Mouse (Mus musculus) embryonic facial prominence, embryonic 12.5 days (tissue): Measurements from ENCODE around the gene Ddx59. TPM values are rescaled to one million over a fixed set of nuclear protein-coding genes. Genes with fewer than 3 reads are reported as not detected.
A peak's percentile ranks its signal among the peaks of the same experiment; 100 is the strongest.

Source experiments
- ATAC-seq: fragments of 200-750 bp; cut with Nextera tagmentation; 2 replicates; pipeline ENCODE4 v1.8.0; 2017; ENCODE audit not compliant: insufficient number of reproducible peaks, insufficient read depth, low FRiP score, low TSS enrichment
- H3K27ac ChIP-seq: fragments of 300-500 bp; sonication (generic); 2 replicates; pipeline ENCODE4 v1.5.1; 2016; ENCODE audit warnings: mild to moderate bottlenecking
- H3K27me3 ChIP-seq: fragments of 300-500 bp; sonication (generic); 2 replicates; pipeline ENCODE4 v1.6.1; 2016; ENCODE audit warnings: mild to moderate bottlenecking, moderate library complexity
- H3K36me3 ChIP-seq: fragments of 300-500 bp; sonication (generic); 2 replicates; pipeline ENCODE4 v1.6.1; 2016; ENCODE audit warnings: mild to moderate bottlenecking
- H3K4me1 ChIP-seq: fragments of 300-500 bp; sonication (generic); 2 replicates; pipeline ENCODE4 v1.6.1; 2016
- H3K4me2 ChIP-seq: fragments of 300-500 bp; sonication (generic); replicated peaks from 2 replicates; pipeline ENCODE4 v1.6.1; 2016; ENCODE audit warnings: mild to moderate bottlenecking, moderate library complexity
- H3K4me3 ChIP-seq: fragments of 300-500 bp; sonication (generic); 2 replicates; pipeline ENCODE4 v1.5.1; 2016; ENCODE audit warnings: mild to moderate bottlenecking
- H3K9ac ChIP-seq: fragments of 300-500 bp; sonication (generic); 2 replicates; pipeline ENCODE4 v1.6.1; 2016; ENCODE audit warnings: mild to moderate bottlenecking, moderate library complexity
- H3K9me3 ChIP-seq: fragments of 300-500 bp; sonication (generic); 2 replicates; pipeline ENCODE4 v1.6.1; 2016; ENCODE audit warnings: mild to moderate bottlenecking, moderate library complexity
- WGBS: fragments of 180-500 bp; shearing (Covaris S2); methylation state at CpG from one replicate; pipeline ENCODE4 v1.1.7; 2016; 5-methylcytosine and 5-hydroxymethylcytosine counted together
- polyA plus RNA-seq: library from polyadenylated mRNA; unstranded; fragments of >200 nt; fragmentation: Nextera tagmentation; extraction: Ambion mirVana; gene quantifications from 2 replicates; pipeline ENCODE4 v1.2.1, GENCODE M21; 2016

The Ddx59 gene
- polyA plus RNA-seq, 1 experiment from 2014 or later: 20.9 TPM

GRCm38 (mm10) chr1:136450206-136450605 lies 35.1 kb downstream of the Ddx59 start:
- no peak overlapping the region for H3K4me3 ChIP-seq
- no peaks in the 10 kb centered on the region for H3K4me1 ChIP-seq
- no peak overlapping the region for H3K27ac ChIP-seq
- H3K36me3 ChIP-seq: no peaks in the 10 kb centered on the region
- WGBS: 74% methylated on average over 5 of the region's 5 CpGs
- H3K27me3 ChIP-seq: 0 out of 2 replicates have a peak, but pooled peaks cover 5% of the 10 kb centered on the region
- no peak overlapping the region for H3K9ac ChIP-seq
- no peaks in the 10 kb centered on the region for H3K9me3 ChIP-seq
- H3K4me2 ChIP-seq: no peak overlapping the region
- no peak for ATAC-seq

GRCm38 (mm10) chr1:136452421-136452820 lies 37.4 kb downstream of the Ddx59 start:
- ATAC-seq: no peak
- Histone ChIP-seq H3K9me3 (no peaks in the 10 kb centered on the region), H3K4me1 (no peaks in the 10 kb centered on the region), H3K27ac (no peak overlapping the region), H3K27me3 (0 out of 2 replicates have a peak, but pooled peaks cover 5% of the 10 kb centered on the region), H3K4me2 (no peak overlapping the region), H3K36me3 (no peaks in the 10 kb centered on the region), H3K9ac (no peak overlapping the region), H3K4me3 (no peak overlapping the region)
- WGBS: 80% methylated on average over 5 of the region's 5 CpGs

- WGBS: 58% methylated on average over 17 of the region's 17 CpGs
- H3K4me2 ChIP-seq: no peak overlapping the region
These were observed 40.9 kb downstream of the Ddx59 start for GRCm38 (mm10) chr1:136455756-136456585.

GRCm38 (mm10) chr1:136456741-136457140 lies 41.7 kb downstream of the Ddx59 start:
- H3K4me3 ChIP-seq: no peak overlapping the region
- no peaks in the 10 kb centered on the region for H3K36me3 ChIP-seq
- no peaks in the 10 kb centered on the region for H3K9me3 ChIP-seq
- no peak overlapping the region for H3K9ac ChIP-seq
- no peak for ATAC-seq
- 82% methylated on average over 6 of the region's 6 CpGs for WGBS
- 0 out of 2 replicates have a peak, but pooled peaks cover 5% of the 10 kb centered on the region for H3K27me3 ChIP-seq
- H3K4me1 ChIP-seq: no peaks in the 10 kb centered on the region
- H3K27ac ChIP-seq: no peak overlapping the region
- no peak overlapping the region for H3K4me2 ChIP-seq

More at GRCm38 (mm10) chr1:136455756-136456585, 40.9 kb downstream of the Ddx59 start:
- no peak overlapping the region for H3K4me3 ChIP-seq
- no peak overlapping the region for H3K9ac ChIP-seq
- no peaks in the 10 kb centered on the region for H3K36me3 ChIP-seq
- H3K27ac ChIP-seq: no peak overlapping the region
- no peaks in the 10 kb centered on the region for H3K4me1 ChIP-seq
- no peak for ATAC-seq
- H3K27me3 ChIP-seq: 0 out of 2 replicates have a peak, but pooled peaks cover 5% of the 10 kb centered on the region
- H3K9me3 ChIP-seq: no peaks in the 10 kb centered on the region

GRCm38 (mm10) chr1:136457403-136457802 lies 42.3 kb downstream of the Ddx59 start:
- ATAC-seq: no peak
- H3K27me3 ChIP-seq: 0 out of 2 replicates have a peak, but pooled peaks cover 5% of the 10 kb centered on the region
- no peak overlapping the region for H3K4me3 ChIP-seq
- WGBS: 77% methylated on average over 4 of the region's 4 CpGs
- H3K9ac ChIP-seq: no peak overlapping the region
- H3K4me1 ChIP-seq: no peaks in the 10 kb centered on the region
- H3K9me3 ChIP-seq: no peaks in the 10 kb centered on the region
- H3K27ac ChIP-seq: no peak overlapping the region
- no peaks in the 10 kb centered on the region for H3K36me3 ChIP-seq
- no peak overlapping the region for H3K4me2 ChIP-seq

GRCm38 (mm10) chr1:136458691-136459245 lies 43.7 kb downstream of the Ddx59 start:
- Histone ChIP-seq H3K27me3 (no peaks in the 10 kb centered on the region), H3K4me1 (no peaks in the 10 kb centered on the region), H3K36me3 (no peaks in the 10 kb centered on the region), H3K9me3 (no peaks in the 10 kb centered on the region), H3K4me2 (no peak overlapping the region), H3K27ac (no peak overlapping the region), H3K9ac (no peak overlapping the region), H3K4me3 (no peak overlapping the region)
- WGBS: 27% methylated on average over 9 of the region's 9 CpGs
- no peak for ATAC-seq

GRCm38 (mm10) chr1:136462443-136462842 lies 47.4 kb downstream of the Ddx59 start:
- Histone ChIP-seq H3K36me3 (no peaks in the 10 kb centered on the region), H3K4me2 (no peak overlapping the region), H3K9ac (no peak overlapping the region), H3K9me3 (no peaks in the 10 kb centered on the region), H3K4me3 (no peak overlapping the region), H3K4me1 (peaks cover 10% of the 10 kb centered on the region), H3K27me3 (no peaks in the 10 kb centered on the region), H3K27ac (no peak overlapping the region)
- 52% methylated on average over 10 of the region's 10 CpGs for WGBS
- ATAC-seq: no peak

- Histone ChIP-seq H3K4me1 (peaks cover 11% of the 10 kb centered on the region), H3K9ac (no peak overlapping the region), H3K4me3 (no peak overlapping the region), H3K4me2 (no peak overlapping the region), H3K27ac (no peak overlapping the region), H3K9me3 (no peaks in the 10 kb centered on the region), H3K27me3 (no peaks in the 10 kb centered on the region), H3K36me3 (peaks cover 13% of the 10 kb centered on the region)
- no peak for ATAC-seq
These were observed 50.1 kb downstream of the Ddx59 start for GRCm38 (mm10) chr1:136465168-136465567.

GRCm38 (mm10) chr1:136466143-136466811 lies 51.2 kb downstream of the Ddx59 start, which contains the start of gene Kif14:
Gene Kif14 (plus strand): TSS chr1:136466343.
- Histone ChIP-seq H3K36me3 (peaks cover 15% of the 10 kb centered on the region), H3K9ac (peak within 1 kb of the TSS; percentile 53), H3K4me1 (peaks cover 11% of the 10 kb centered on the region), H3K27me3 (no peaks in the 10 kb centered on the region), H3K9me3 (no peaks in the 10 kb centered on the region), H3K27ac (no peak within 1 kb of the TSS), H3K4me2 (peak within 1 kb of the TSS; percentile 94), H3K4me3 (peak within 1 kb of the TSS; percentile 70)
- under 1% methylated on average over 52 of the region's 52 CpGs for WGBS
- ATAC-seq: peak; percentile 96

- 90% methylated on average over 4 of the region's 4 CpGs for WGBS
These were observed 54.3 kb downstream of the Ddx59 start for GRCm38 (mm10) chr1:136469408-136469807.

GRCm38 (mm10) chr1:136470471-136470870 lies 55.4 kb downstream of the Ddx59 start:
- H3K27ac ChIP-seq: no peak overlapping the region
- no peak for ATAC-seq
- H3K9ac ChIP-seq: no peak overlapping the region

More at GRCm38 (mm10) chr1:136469408-136469807, 54.3 kb downstream of the Ddx59 start:
- H3K9me3 ChIP-seq: no peaks in the 10 kb centered on the region
- ATAC-seq: no peak
- no peak overlapping the region for H3K27ac ChIP-seq
- H3K4me3 ChIP-seq: no peak overlapping the region
- peaks cover 35% of the 10 kb centered on the region for H3K36me3 ChIP-seq
- peaks cover 11% of the 10 kb centered on the region for H3K4me1 ChIP-seq
- H3K27me3 ChIP-seq: no peaks in the 10 kb centered on the region
- H3K9ac ChIP-seq: no peak overlapping the region
- no peak overlapping the region for H3K4me2 ChIP-seq

More at GRCm38 (mm10) chr1:136470471-136470870, 55.4 kb downstream of the Ddx59 start:
- Histone ChIP-seq H3K27me3 (no peaks in the 10 kb centered on the region), H3K4me1 (peaks cover 11% of the 10 kb centered on the region), H3K36me3 (peaks cover 35% of the 10 kb centered on the region), H3K4me2 (0 out of 2 replicates have a peak overlapping the region, but pooled peaks have one; percentile 9), H3K9me3 (no peaks in the 10 kb centered on the region), H3K4me3 (no peak overlapping the region)
- 14% methylated on average over 6 of the region's 6 CpGs for WGBS
